Mouse (Mus musculus): ENCODE results near the gene Sncb. TPM values are rescaled to one million over a fixed set of nuclear protein-coding genes. Genes with fewer than 3 reads are reported as not detected.

The Sncb gene
- polyA plus RNA-seq, 1 experiment = 851 TPM

DNA sequence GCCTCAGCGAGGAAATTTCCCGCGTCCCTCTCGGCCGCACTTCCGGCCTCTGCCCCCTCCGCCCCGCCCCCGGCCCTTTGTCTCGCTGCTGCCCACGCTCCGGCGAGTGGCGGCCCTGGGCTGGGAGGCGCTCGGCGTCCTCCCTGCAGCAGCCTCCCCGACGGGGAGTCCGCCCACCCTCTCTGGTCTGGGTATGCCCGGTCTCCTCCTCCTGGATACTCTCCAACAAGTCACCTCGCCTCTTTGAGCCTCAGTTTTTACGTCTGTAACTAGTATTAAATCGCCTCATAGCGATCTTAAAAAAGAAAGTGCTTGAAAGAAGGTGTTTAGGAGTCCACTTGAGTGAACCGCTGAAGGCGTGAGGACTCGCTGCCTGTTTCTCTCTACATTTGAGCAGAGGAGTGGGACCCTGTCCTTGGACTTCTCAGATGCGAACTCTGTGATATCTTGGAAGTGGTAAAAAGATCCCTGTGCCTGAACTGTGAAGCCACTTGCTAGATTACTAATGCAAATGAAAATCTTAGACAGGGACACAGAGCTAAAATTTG is 16.5 kb downstream of the Sncb start, which contains the start of gene Gprin1:
Gene Gprin1, minus strand, starts transcription at position 11 of the 548 bp plus-strand sequence.
- H3K4me1 ChIP-seq (ENCODE audit: control insufficient read depth, insufficient read depth, low read length) = peaks cover 58% of the 10 kb centered on the region
- H3K4me3 ChIP-seq (replicated peaks; ENCODE audit: insufficient read depth, low read depth, low read length) = peak within 1 kb of the TSS; percentile 99
- no peaks in the 10 kb centered on the region for H3K27me3 ChIP-seq (ENCODE audit: control insufficient read depth, insufficient read depth, low read length)
- peak; percentile 73 to 75 for DNase-seq
- 3% methylated on average over 29 of the region's 29 CpGs for WGBS
- TF ChIP-seq POLR2A (IDR thresholded peaks at IDR 0.05; ENCODE audit: borderline replicate concordance, insufficient read depth, low read length) = no peak
- no peak for TF ChIP-seq CTCF (IDR thresholded peaks at IDR 0.05; ENCODE audit: borderline replicate concordance, insufficient read depth, low read depth, low read length)
- peak within 1 kb of the TSS; percentile 85 for H3K27ac ChIP-seq (ENCODE audit: insufficient read depth, low read length)

DNA sequence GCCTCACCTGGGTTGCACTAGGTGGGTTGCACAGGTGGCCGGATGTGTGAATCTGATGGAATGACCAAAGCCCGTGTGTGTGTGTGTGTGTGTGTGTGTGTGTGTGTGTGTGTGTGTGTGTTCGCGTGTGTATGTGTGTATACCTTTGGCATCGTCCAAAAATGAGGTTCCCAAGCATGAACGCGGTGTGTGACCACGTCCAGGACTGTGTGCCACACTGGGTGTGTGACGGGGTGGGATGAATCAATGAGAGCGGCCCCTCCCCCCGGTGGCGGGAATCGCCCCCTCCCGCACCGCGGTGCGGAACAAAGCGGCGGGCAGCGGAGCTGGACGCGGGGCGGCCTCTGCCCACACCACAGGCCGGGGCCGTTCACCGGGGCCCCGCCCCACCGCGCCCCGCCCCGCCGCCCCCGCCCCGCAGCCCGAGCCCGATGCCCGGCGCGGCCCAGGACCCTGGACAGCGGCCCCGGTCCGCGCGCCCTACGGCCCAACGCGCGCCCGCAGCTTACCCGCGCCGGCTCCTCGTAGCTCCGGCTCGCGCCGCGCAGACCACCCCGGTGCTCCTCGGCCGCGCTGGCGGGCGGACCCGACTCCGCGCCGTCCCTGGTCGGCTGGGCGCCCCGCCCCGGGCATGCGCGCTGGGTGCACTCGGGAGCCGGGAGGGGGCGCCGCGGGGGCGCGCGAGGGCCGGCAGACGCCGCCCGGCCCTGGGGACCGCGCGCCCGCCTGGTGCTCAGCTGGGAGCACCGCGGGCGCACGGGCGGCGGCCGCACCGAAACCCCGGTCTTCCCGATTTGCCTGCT is 17.1 kb downstream of the Sncb start:
- H3K27ac ChIP-seq (ENCODE audit: insufficient read depth, low read length) = peak overlapping the region; percentile 85
- TF ChIP-seq POLR2A (IDR thresholded peaks at IDR 0.05; ENCODE audit: borderline replicate concordance, insufficient read depth, low read length) (peak; percentile 33), CTCF (IDR thresholded peaks at IDR 0.05; ENCODE audit: borderline replicate concordance, insufficient read depth, low read depth, low read length) (no peak)
- peaks cover 58% of the 10 kb centered on the region for H3K4me1 ChIP-seq (ENCODE audit: control insufficient read depth, insufficient read depth, low read length)
- peak; percentile 85 to 86 for DNase-seq
- H3K4me3 ChIP-seq (replicated peaks; ENCODE audit: insufficient read depth, low read depth, low read length) = peak overlapping the region; percentile 99
- no peaks in the 10 kb centered on the region for H3K27me3 ChIP-seq (ENCODE audit: control insufficient read depth, insufficient read depth, low read length)
- 1% methylated on average over 62 of the region's 100 CpGs for WGBS

DNA sequence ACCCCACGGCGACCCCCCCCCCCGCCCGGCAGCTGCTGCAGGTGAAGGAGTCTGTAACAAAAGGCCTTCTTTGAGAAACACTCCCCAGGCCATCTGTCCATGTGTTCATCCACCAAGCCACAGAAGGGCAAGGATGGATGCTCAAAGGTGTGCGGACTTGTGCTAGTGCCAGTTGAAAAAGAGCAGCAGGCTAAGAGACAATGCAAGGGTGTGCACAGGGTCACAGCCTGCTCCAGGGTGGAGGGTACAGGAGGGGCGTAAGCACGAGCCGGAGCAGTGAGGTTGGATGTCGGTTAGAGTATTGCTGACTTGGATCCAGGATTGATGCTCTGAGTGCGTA is 17.7 kb downstream of the Sncb start:
- Histone ChIP-seq H3K4me1 (ENCODE audit: control insufficient read depth, insufficient read depth, low read length) (peaks cover 52% of the 10 kb centered on the region), H3K27me3 (ENCODE audit: control insufficient read depth, insufficient read depth, low read length) (no peaks in the 10 kb centered on the region), H3K27ac (ENCODE audit: insufficient read depth, low read length) (peak overlapping the region; percentile 70), H3K4me3 (replicated peaks; ENCODE audit: insufficient read depth, low read depth, low read length) (peak overlapping the region; percentile 99)
- 8% methylated on average over 10 of the region's 10 CpGs for WGBS
- TF ChIP-seq CTCF (IDR thresholded peaks at IDR 0.05; ENCODE audit: borderline replicate concordance, insufficient read depth, low read depth, low read length) = no peak
- TF ChIP-seq POLR2A (IDR thresholded peaks at IDR 0.05; ENCODE audit: borderline replicate concordance, insufficient read depth, low read length) = no peak
- DNase-seq = peak in 1 of 2 experiments; percentile 64

DNA sequence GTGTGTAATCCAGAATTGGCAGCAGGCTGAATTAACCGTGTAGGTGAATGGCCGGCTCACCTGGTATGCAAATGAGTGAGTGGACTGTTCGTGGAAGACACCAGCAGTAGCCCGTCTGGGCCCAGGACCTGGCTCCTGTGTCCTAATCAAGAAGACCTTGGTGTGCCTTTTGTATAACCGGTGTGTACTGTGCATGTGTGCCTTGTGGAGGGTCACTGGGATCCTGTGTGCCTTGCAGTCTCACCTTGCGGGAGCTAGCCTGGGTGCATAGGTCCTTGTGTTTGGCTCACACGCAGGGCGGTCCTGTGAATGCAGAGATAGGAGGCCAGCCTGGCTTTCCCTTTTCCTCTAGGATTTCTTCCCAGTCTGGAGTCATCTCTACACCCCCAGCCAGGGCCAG is 18.2 kb downstream of the Sncb start:
- DNase-seq = peak in 1 of 2 experiments; percentile 53
- peak overlapping the region; percentile 42 for H3K4me3 ChIP-seq (replicated peaks; ENCODE audit: insufficient read depth, low read depth, low read length)
- TF ChIP-seq POLR2A (IDR thresholded peaks at IDR 0.05; ENCODE audit: borderline replicate concordance, insufficient read depth, low read length) (no peak), CTCF (IDR thresholded peaks at IDR 0.05; ENCODE audit: borderline replicate concordance, insufficient read depth, low read depth, low read length) (no peak)
- WGBS = 13% methylated on average over 8 of the region's 8 CpGs
- H3K27ac ChIP-seq (ENCODE audit: insufficient read depth, low read length) = peak overlapping the region; percentile 70
- H3K27me3 ChIP-seq (ENCODE audit: control insufficient read depth, insufficient read depth, low read length) = no peaks in the 10 kb centered on the region
- peaks cover 49% of the 10 kb centered on the region for H3K4me1 ChIP-seq (ENCODE audit: control insufficient read depth, insufficient read depth, low read length)

DNA sequence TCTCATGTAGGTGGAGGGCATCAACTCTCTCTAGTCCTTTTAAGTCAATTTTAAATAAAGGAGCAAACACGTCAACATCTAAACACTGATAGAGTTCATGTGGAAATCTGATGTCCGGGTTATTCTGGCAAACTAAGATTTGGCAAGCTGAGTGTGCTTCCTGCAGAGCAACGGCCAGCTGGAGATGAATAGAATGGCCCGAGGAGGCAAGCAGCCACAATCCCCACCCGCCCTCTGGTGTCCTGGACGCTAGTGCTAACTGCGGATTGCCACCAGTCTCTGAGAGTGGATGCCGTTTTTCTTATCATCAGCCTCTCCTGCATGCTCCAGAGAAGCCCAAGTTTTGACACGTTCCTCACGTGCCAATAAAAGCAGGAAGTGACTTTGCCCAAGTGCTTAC is 19.5 kb downstream of the Sncb start:
- Histone ChIP-seq H3K27ac (ENCODE audit: insufficient read depth, low read length) (peak overlapping the region; percentile 70; the same call in 1 of the 2 replicates), H3K4me1 (ENCODE audit: control insufficient read depth, insufficient read depth, low read length) (peaks cover 44% of the 10 kb centered on the region), H3K27me3 (ENCODE audit: control insufficient read depth, insufficient read depth, low read length) (no peaks in the 10 kb centered on the region), H3K4me3 (replicated peaks; ENCODE audit: insufficient read depth, low read depth, low read length) (peak overlapping the region; percentile 55)
- TF ChIP-seq POLR2A (IDR thresholded peaks at IDR 0.05; ENCODE audit: borderline replicate concordance, insufficient read depth, low read length) (peak; percentile 21; the same call in 1 of the 2 replicates), CTCF (IDR thresholded peaks at IDR 0.05; ENCODE audit: borderline replicate concordance, insufficient read depth, low read depth, low read length) (no peak; the same call in 1 of the 2 replicates)
- WGBS = 4% methylated on average over 10 of the region's 10 CpGs
- peak; percentile 82 to 89 for DNase-seq

DNA sequence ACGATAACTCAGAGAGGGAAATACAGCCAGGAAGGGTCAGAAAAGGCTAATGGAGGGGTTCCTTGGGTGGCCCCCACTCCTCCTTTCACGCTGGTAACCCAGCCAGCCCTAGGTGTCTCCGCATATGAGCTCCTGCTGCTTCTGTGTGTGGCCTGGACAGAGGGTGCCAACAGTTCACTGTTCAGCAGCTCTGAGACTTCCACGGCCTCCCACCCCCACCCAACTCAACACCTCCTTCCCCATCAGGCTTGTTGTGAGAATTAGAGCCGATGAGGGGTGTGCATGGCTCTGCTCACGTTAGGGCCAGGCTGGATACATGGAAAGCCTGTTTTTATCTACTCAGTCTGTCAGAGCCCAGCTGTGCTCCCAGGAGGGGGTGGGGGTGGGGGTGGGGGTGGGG is 20.3 kb downstream of the Sncb start:
- Histone ChIP-seq H3K4me3 (replicated peaks; ENCODE audit: insufficient read depth, low read depth, low read length) (peak overlapping the region; percentile 39), H3K27ac (ENCODE audit: insufficient read depth, low read length) (peak overlapping the region; percentile 72), H3K4me1 (ENCODE audit: control insufficient read depth, insufficient read depth, low read length) (peaks cover 37% of the 10 kb centered on the region), H3K27me3 (ENCODE audit: control insufficient read depth, insufficient read depth, low read length) (no peaks in the 10 kb centered on the region)
- TF ChIP-seq CTCF (IDR thresholded peaks at IDR 0.05; ENCODE audit: borderline replicate concordance, insufficient read depth, low read depth, low read length) (no peak), POLR2A (IDR thresholded peaks at IDR 0.05; ENCODE audit: borderline replicate concordance, insufficient read depth, low read length) (no peak)
- peak in 1 of 2 experiments; percentile 43 for DNase-seq
- WGBS = 10% methylated on average over 6 of the region's 6 CpGs

DNA sequence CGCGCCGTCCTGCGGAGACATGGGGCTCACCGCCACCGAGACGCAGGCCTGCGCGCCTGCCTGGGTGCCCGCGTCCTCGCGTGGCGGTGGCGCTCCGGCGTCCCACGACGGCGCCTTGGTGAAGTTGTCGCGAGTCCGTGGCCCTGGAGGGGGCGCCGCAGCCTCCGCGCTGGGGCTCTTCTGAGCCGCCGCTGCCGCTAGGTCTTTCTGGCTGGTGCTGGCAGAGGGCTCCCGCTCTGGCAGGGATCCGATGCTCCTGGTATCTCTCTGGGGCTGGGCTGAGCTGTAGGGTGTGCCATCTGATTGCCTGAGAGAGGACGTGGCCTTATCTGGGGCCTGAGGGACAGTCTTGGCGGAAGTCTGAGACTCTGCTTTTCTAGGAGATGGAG is 28.2 kb downstream of the Sncb start:
- TF ChIP-seq CTCF (IDR thresholded peaks at IDR 0.05; ENCODE audit: borderline replicate concordance, insufficient read depth, low read depth, low read length) (no peak), POLR2A (IDR thresholded peaks at IDR 0.05; ENCODE audit: borderline replicate concordance, insufficient read depth, low read length) (no peak)
- Histone ChIP-seq H3K4me1 (ENCODE audit: control insufficient read depth, insufficient read depth, low read length) (peaks cover 18% of the 10 kb centered on the region), H3K27ac (ENCODE audit: insufficient read depth, low read length) (peak overlapping the region; percentile 23; the same call in 1 of the 2 replicates), H3K4me3 (replicated peaks; ENCODE audit: insufficient read depth, low read depth, low read length) (peak overlapping the region; percentile 24), H3K27me3 (ENCODE audit: control insufficient read depth, insufficient read depth, low read length) (no peaks in the 10 kb centered on the region)
- 8% methylated on average over 34 of the region's 34 CpGs for WGBS
- peak; percentile 67 to 72 for DNase-seq
